18 mouse cellular contexts compared by ENCODE assay signal in genomic region chr10:107341151-107341550, GRCm38 (mm10).
DNase-seq lines count a peak whose midpoint lies in the region; ATAC-seq and TF ChIP-seq lines count a peak whose summit lies in the region.
"Had no signal": no experiment of that assay in that cellular context is flagged by ENCODE, and none has a peak within 500 bp of the region (broad histone marks: within the 10 kb centered on the region; RNA-seq: fewer than 3 reads in every experiment).

No protein-coding gene starts in this region.

- no peak overlapping the region for H3K27ac ChIP-seq in kidney, postnatal 0 days
- no peak overlapping the region for H3K27ac ChIP-seq in forebrain, embryonic 15.5 days (replicated peaks)
- H3K27ac ChIP-seq: midbrain, embryonic 12.5 days; stomach, postnatal 0 days had no signal

- intact Hi-C loops in heart, postnatal 14 days (cut with DNase I) = no loop called here

- no peak overlapping the region for H3K4me2 ChIP-seq in kidney, postnatal 0 days (ENCODE audit: low read length)
- H3K4me2 ChIP-seq in forebrain, embryonic 15.5 days (replicated peaks) = no peak overlapping the region
- H3K4me2 ChIP-seq: heart, embryonic 11.5 days; midbrain, embryonic 12.5 days had no signal

- no peak overlapping the region for H3K4me3 ChIP-seq in kidney, postnatal 0 days (replicated peaks; ENCODE audit: low read depth, low read length)
- H3K4me3 ChIP-seq in forebrain, embryonic 15.5 days = no peak overlapping the region
- H3K4me3 ChIP-seq: midbrain, embryonic 12.5 days had no signal

- no peaks in the 10 kb centered on the region for H3K27me3 ChIP-seq in kidney, postnatal 0 days (ENCODE audit: insufficient read depth, low read length)
- no peaks in the 10 kb centered on the region for H3K27me3 ChIP-seq in forebrain, embryonic 15.5 days
- H3K27me3 ChIP-seq: midbrain, embryonic 12.5 days had no signal

- ATAC-seq in kidney, postnatal 0 days (replicated peaks; ENCODE audit: low FRiP score, low read depth) = no peak
- ATAC-seq in forebrain, embryonic 15.5 days (replicated peaks) = peak; percentile 71; the same call in 1 of the 2 replicates
- ATAC-seq: CD4-positive, CD25-positive, alpha-beta regulatory T cell, adult 4 months had no signal

- no peaks in the 10 kb centered on the region for H3K36me3 ChIP-seq in kidney, postnatal 0 days (ENCODE audit: insufficient read depth, low read length)
- H3K36me3 ChIP-seq in forebrain, embryonic 15.5 days = no peaks in the 10 kb centered on the region
- H3K36me3 ChIP-seq: midbrain, embryonic 12.5 days had no signal

- TF ChIP-seq CTCF in kidney, postnatal 0 days (IDR thresholded peaks at IDR 0.05; ENCODE audit: low read depth) = no peak

- no peaks in the 10 kb centered on the region for H3K4me1 ChIP-seq in kidney, postnatal 0 days (replicated peaks; ENCODE audit: insufficient read depth, low read length)
- peaks cover 6% of the 10 kb centered on the region for H3K4me1 ChIP-seq in forebrain, embryonic 15.5 days
- H3K4me1 ChIP-seq: midbrain, embryonic 12.5 days had no signal

- WGBS in kidney, postnatal 0 days = 63% methylated on average over 4 of the region's 4 CpGs
- WGBS in forebrain, embryonic 15.5 days = 31% methylated on average over 4 of the region's 4 CpGs

- DNase-seq in kidney, postnatal 0 days (ENCODE audit: low spot score) = peak; percentile 15
- no peak for DNase-seq in kidney, adult 8-10 months
- peak; percentile 7 for DNase-seq in embryo, embryonic 10 days (ENCODE audit: low spot score)
- DNase-seq in retina, embryonic 14.5 days (ENCODE audit: low spot score) = peak; percentile 87
- DNase-seq in T-cell, adult 2 months (ENCODE audit: low spot score) = no peak
- no peak for DNase-seq in heart, postnatal 14 days
- DNase-seq: adrenal gland, postnatal 14 days; cerebellum, postnatal 36 days; heart, postnatal 36 days; kidney, adult 18-20 months; lung, postnatal 36 days; right cerebral cortex, adult 18-20 months; thymus, postnatal 4 days had no signal

- no peaks in the 10 kb centered on the region for H3K9me3 ChIP-seq in kidney, postnatal 0 days (replicated peaks; ENCODE audit: low read length)
- no peaks in the 10 kb centered on the region for H3K9me3 ChIP-seq in forebrain, embryonic 15.5 days
- H3K9me3 ChIP-seq: midbrain, embryonic 12.5 days had no signal

- no peak overlapping the region for H3K9ac ChIP-seq in kidney, postnatal 0 days (ENCODE audit: low read depth, low read length)
- no peak overlapping the region for H3K9ac ChIP-seq in forebrain, embryonic 15.5 days (replicated peaks)
- H3K9ac ChIP-seq: midbrain, embryonic 12.5 days had no signal

Comparison
In these comparisons a context has a peak if more than half of its experiments do, and no peak if none do; other contexts are left out.
1. DNase-seq: peak in kidney, postnatal 0 days (single experiment), embryo, embryonic 10 days (single experiment) and retina, embryonic 14.5 days (single experiment); none in kidney, adult 8-10 months (0 of 2), T-cell, adult 2 months (single experiment) and heart, postnatal 14 days (0 of 2).